Mouse (Mus musculus) embryonic facial prominence, embryonic 10.5 days (tissue): ENCODE measurements at regions not wholly inside any gene's neighbourhood (a gene's known extent, or its start where the extent isn't known, plus 50 kb on each side); places are given as distances from the start of the nearest gene placed in this dataset.

ENCODE experiments used
- DNase-seq: peaks from one replicate; pipeline ENCODE4 v3.0.0-alpha.2; 2017; ENCODE audit warnings: low spot score
- H3K27ac ChIP-seq: fragments of 300-500 bp; sonication (generic); replicated peaks from 2 replicates; pipeline ENCODE4 v1.5.1; 2016; ENCODE audit warnings: mild to moderate bottlenecking
- H3K27me3 ChIP-seq: fragments of 300-500 bp; sonication (generic); replicated peaks from 2 replicates; pipeline ENCODE4 v1.6.1; 2016; ENCODE audit warnings: low read depth, mild to moderate bottlenecking; ENCODE audit not compliant: poor library complexity, severe bottlenecking
- H3K36me3 ChIP-seq: fragments of 300-500 bp; sonication (generic); replicated peaks from 2 replicates; pipeline ENCODE4 v1.6.1; 2016; ENCODE audit warnings: mild to moderate bottlenecking, moderate library complexity
- H3K4me1 ChIP-seq: fragments of 300-500 bp; sonication (generic); 2 replicates; pipeline ENCODE4 v1.6.1; 2016
- H3K4me3 ChIP-seq: fragments of 300-500 bp; sonication (generic); 2 replicates; pipeline ENCODE4 v1.5.1; 2016; ENCODE audit warnings: mild to moderate bottlenecking, moderate library complexity
- H3K9me3 ChIP-seq: fragments of 300-500 bp; sonication (generic); 2 replicates; pipeline ENCODE4 v1.6.1; 2016; ENCODE audit warnings: mild to moderate bottlenecking
- WGBS: fragments of 180-500 bp; shearing (Covaris S2); methylation state at CpG from one replicate; pipeline ENCODE4 v1.1.7; 2016; 5-methylcytosine and 5-hydroxymethylcytosine counted together

- no peak for DNase-seq
Observed at GRCm38 (mm10) chr3:41151989-41152388, 69.1 kb upstream of the Pgrmc2 start.

GRCm38 (mm10) chr3:41140391-41140790, 57.5 kb upstream of the Pgrmc2 start:
- Histone ChIP-seq H3K36me3 (no peaks in the 10 kb centered on the region), H3K4me1 (no peaks in the 10 kb centered on the region), H3K9me3 (peaks cover 8% of the 10 kb centered on the region; the same call in 1 of the 2 replicates), H3K27ac (no peak overlapping the region), H3K4me3 (no peak overlapping the region), H3K27me3 (no peaks in the 10 kb centered on the region)
- no peak for DNase-seq
- 93% methylated on average over 4 of the region's 4 CpGs for WGBS

More at GRCm38 (mm10) chr3:41151989-41152388, 69.1 kb upstream of the Pgrmc2 start:
- Histone ChIP-seq H3K27me3 (no peaks in the 10 kb centered on the region), H3K36me3 (no peaks in the 10 kb centered on the region), H3K9me3 (no peaks in the 10 kb centered on the region), H3K4me3 (no peak overlapping the region), H3K27ac (no peak overlapping the region), H3K4me1 (no peaks in the 10 kb centered on the region)
- 77% methylated on average over 7 of the region's 7 CpGs for WGBS

- no peak overlapping the region for H3K4me3 ChIP-seq
- H3K4me1 ChIP-seq: no peaks in the 10 kb centered on the region
- no peaks in the 10 kb centered on the region for H3K27me3 ChIP-seq
- no peak for DNase-seq
- peaks cover 8% of the 10 kb centered on the region; the same call in 1 of the 2 replicates for H3K9me3 ChIP-seq
- WGBS: 89% methylated on average over 1 of the region's 1 CpGs
- no peak overlapping the region for H3K27ac ChIP-seq
- H3K36me3 ChIP-seq: no peaks in the 10 kb centered on the region
Observed at GRCm38 (mm10) chr3:41137931-41138330, 55.1 kb upstream of the Pgrmc2 start.

GRCm38 (mm10) chr3:41132889-41133288, 50.0 kb upstream of the Pgrmc2 start:
- H3K4me3 ChIP-seq: no peak overlapping the region
- no peak overlapping the region for H3K27ac ChIP-seq
- no peaks in the 10 kb centered on the region for H3K9me3 ChIP-seq
- 77% methylated on average over 6 of the region's 6 CpGs for WGBS
- no peaks in the 10 kb centered on the region for H3K27me3 ChIP-seq
- no peaks in the 10 kb centered on the region for H3K36me3 ChIP-seq
- no peaks in the 10 kb centered on the region for H3K4me1 ChIP-seq
- DNase-seq: no peak
